ENCODE assay signal across 8 mouse cellular contexts in genomic region chr2:60879966-60880788, GRCm38 (mm10).
A peak's percentile ranks its signal among the peaks of the same experiment; 100 is the strongest.
DNase-seq lines count a peak whose midpoint lies in the region; ATAC-seq and TF ChIP-seq lines count a peak whose summit lies in the region.

No protein-coding gene starts in this region.

- H3K4me1 ChIP-seq in heart, embryonic 16.5 days (ENCODE audit: control insufficient read depth, insufficient read depth, low read length), result peaks cover 62% of the 10 kb centered on the region
- H3K4me1 ChIP-seq in MEL (ENCODE audit: control insufficient read depth in 1 of 2, insufficient read depth in 2 of 2, low read length in 2 of 2), result peaks cover 0 to 3% of the 10 kb centered on the region in 2 experiments; a peak in 3 of 4 replicates
- H3K4me1 ChIP-seq in midbrain, embryonic 10.5 days, result peaks cover 62% of the 10 kb centered on the region

- no peaks in the 10 kb centered on the region for H3K9me3 ChIP-seq in heart, embryonic 16.5 days (replicated peaks; ENCODE audit: control insufficient read depth, low read length)
- no peaks in the 10 kb centered on the region for H3K9me3 ChIP-seq in MEL (replicated peaks; ENCODE audit: insufficient read depth, low read length)
- no peaks in the 10 kb centered on the region for H3K9me3 ChIP-seq in midbrain, embryonic 10.5 days (replicated peaks)

- ATAC-seq in heart, embryonic 16.5 days (replicated peaks; ENCODE audit: extremely low read depth, insufficient read depth, low FRiP score), result no peak
- ATAC-seq in granulocyte monocyte progenitor cell, adult 5-6 weeks (replicated peaks; ENCODE audit: poor library complexity, severe bottlenecking), result 0 out of 2 replicates have a peak, but pooled peaks have one; percentile 1
- no peak for ATAC-seq in erythroid progenitor cell, adult 5-6 weeks (replicated peaks; ENCODE audit: low FRiP score, poor library complexity, severe bottlenecking)

- TF ChIP-seq RAD21 in MEL (IDR thresholded peaks at IDR 0.05; ENCODE audit: low read depth, low read length), result no peak

- peak overlapping the region; percentile 89 for H3K27ac ChIP-seq in heart, embryonic 16.5 days (ENCODE audit: low read length)
- H3K27ac ChIP-seq in MEL (ENCODE audit: control insufficient read depth, low read depth, low read length), result peak overlapping the region; percentile 43; the same call in 1 of the 2 replicates
- peak overlapping the region; percentile 93 for H3K27ac ChIP-seq in midbrain, embryonic 10.5 days (replicated peaks)

- 13% methylated on average over 14 of the region's 14 CpGs for WGBS in heart, embryonic 16.5 days
- WGBS in midbrain, embryonic 10.5 days, result 1% methylated on average over 14 of the region's 14 CpGs

- no peak for DNase-seq in heart, postnatal 4 days
- DNase-seq in MEL (ENCODE audit: low read depth, low spot score), result no peak
- DNase-seq in midbrain, embryonic 10.5 days (ENCODE audit: low spot score), result no peak
- no peak for DNase-seq in thymus, postnatal 0 days (ENCODE audit: low spot score)
- DNase-seq in kidney, postnatal 4 days, result no peak

- H3K4me3 ChIP-seq in heart, embryonic 16.5 days (ENCODE audit: low read length), result peak overlapping the region; percentile 95
- H3K4me3 ChIP-seq in MEL (ENCODE audit: control insufficient read depth in 1 of 2, insufficient read depth in 1 of 2, low read depth in 2 of 2, low read length in 2 of 2), result peak overlapping the region; percentile 76 to 81
- H3K4me3 ChIP-seq in midbrain, embryonic 10.5 days, result peak overlapping the region; percentile 93

- 0 out of 2 replicates have a peak, but pooled peaks cover 3% of the 10 kb centered on the region for H3K36me3 ChIP-seq in heart, embryonic 16.5 days (ENCODE audit: control insufficient read depth, insufficient read depth)
- peaks cover 0 to 11% of the 10 kb centered on the region in 2 experiments; a peak in 2 of 4 replicates for H3K36me3 ChIP-seq in MEL (ENCODE audit: control insufficient read depth in 1 of 2, insufficient read depth in 2 of 2, low read length in 2 of 2)
- no peaks in the 10 kb centered on the region for H3K36me3 ChIP-seq in midbrain, embryonic 10.5 days

- TF ChIP-seq EP300 in MEL (IDR thresholded peaks at IDR 0.05; ENCODE audit: low read depth in 1 of 2, low read length in 2 of 2), result peak in 1 of 2 experiments; percentile 48; a peak in 2 of 4 replicates

- peak overlapping the region; percentile 98 for H3K9ac ChIP-seq in heart, embryonic 16.5 days (ENCODE audit: low read length)
- H3K9ac ChIP-seq in MEL (ENCODE audit: control insufficient read depth, low read depth, low read length, poor library complexity, severe bottlenecking), result peak overlapping the region; percentile 71

- TF ChIP-seq CTCF in MEL (IDR thresholded peaks at IDR 0.05 in 2 of 3, conservative IDR thresholded peaks at IDR 0.05 in 1 of 3; ENCODE audit: control insufficient read depth in 1 of 3, insufficient read depth in 1 of 3, low read depth in 2 of 3, low read length in 3 of 3, poor library complexity in 1 of 3, severe bottlenecking in 1 of 3), result no peak

- H3K79me2 ChIP-seq in MEL (ENCODE audit: control insufficient read depth, insufficient read depth, low read length, poor library complexity), result peaks cover 2% of the 10 kb centered on the region; the same call in 1 of the 2 replicates

- peak overlapping the region; percentile 87 for H3K4me2 ChIP-seq in heart, embryonic 16.5 days (ENCODE audit: low read depth, low read length)

- no peaks in the 10 kb centered on the region for H3K27me3 ChIP-seq in heart, embryonic 16.5 days (ENCODE audit: control insufficient read depth, insufficient read depth, low read length)
- no peaks in the 10 kb centered on the region for H3K27me3 ChIP-seq in MEL (ENCODE audit: control insufficient read depth in 1 of 2, insufficient read depth in 2 of 2, low read length in 2 of 2)
- H3K27me3 ChIP-seq in midbrain, embryonic 10.5 days (ENCODE audit: low read depth, poor library complexity, severe bottlenecking), result peaks cover 85% of the 10 kb centered on the region

- TF ChIP-seq POLR2A in MEL (IDR thresholded peaks at IDR 0.05; ENCODE audit: control insufficient read depth in 1 of 2, insufficient read depth in 1 of 2, low read depth in 1 of 2, low read length in 2 of 2, poor library complexity in 1 of 2), result no peak

TF ChIP-seq in MEL, 35 proteins besides CTCF, POLR2A, EP300 and RAD21:
- no peak for TF ChIP-seq ZMIZ1 (IDR thresholded peaks at IDR 0.05; ENCODE audit: low read depth, low read length)
- peak; percentile 68; the same call in 1 of the 2 replicates for TF ChIP-seq SIN3A (IDR thresholded peaks at IDR 0.05; ENCODE audit: low read length)
- no peak for TF ChIP-seq CHD1 (IDR thresholded peaks at IDR 0.05; ENCODE audit: low read depth, low read length)
- peak; percentile 97 for TF ChIP-seq ZNF384 (IDR thresholded peaks at IDR 0.05; ENCODE audit: low read depth, low read length)
- TF ChIP-seq HCFC1 (IDR thresholded peaks at IDR 0.05; ENCODE audit: low read depth, low read length), result no peak
- no peak for TF ChIP-seq GABPA (IDR thresholded peaks at IDR 0.05; ENCODE audit: low read depth, low read length)
- TF ChIP-seq MYC (IDR thresholded peaks at IDR 0.05; ENCODE audit: low read depth, low read length), result 0 out of 2 replicates have a peak, but pooled peaks have one; percentile 32
- 0 out of 2 replicates have a peak, but pooled peaks have one; percentile 37 for TF ChIP-seq GATA1 (IDR thresholded peaks at IDR 0.05; ENCODE audit: low read depth, low read length)
- no peak for TF ChIP-seq ZC3H11A (IDR thresholded peaks at IDR 0.05; ENCODE audit: low read depth, low read length)
- TF ChIP-seq BHLHE40 (IDR thresholded peaks at IDR 0.05; ENCODE audit: borderline replicate concordance, low read depth, low read length), result no peak
- peak; percentile 65 for TF ChIP-seq ETS1 (IDR thresholded peaks at IDR 0.05; ENCODE audit: low read depth, low read length)
- TF ChIP-seq MAX (IDR thresholded peaks at IDR 0.05; ENCODE audit: low read length), result no peak
- no peak for TF ChIP-seq USF2 (IDR thresholded peaks at IDR 0.05; ENCODE audit: borderline replicate concordance in 1 of 2, insufficient read depth in 1 of 2, low read depth in 1 of 2, low read length in 2 of 2)
- 0 out of 2 replicates have a peak, but pooled peaks have one; percentile 25 for TF ChIP-seq RCOR1 (IDR thresholded peaks at IDR 0.05; ENCODE audit: low read depth, low read length)

Comparison
In these comparisons a context has a peak if more than half of its experiments do, and no peak if none do; other contexts are left out.
1. H3K27ac ChIP-seq: peak in every context shown above with its lines; median percentile 93 in midbrain, embryonic 10.5 days; 89 in heart, embryonic 16.5 days; 43 in MEL.